Mouse (Mus musculus) heart, embryonic 11.5 days (tissue): ENCODE data around the gene Nf2. TPM values are rescaled to one million over a fixed set of nuclear protein-coding genes. Genes with fewer than 3 reads are reported as not detected.

ENCODE experiments used
- ATAC-seq: fragments of 200-750 bp; cut with Nextera tagmentation; replicated peaks from 2 replicates; pipeline ENCODE4 v1.8.0; 2017; ENCODE audit warnings: moderate library complexity; ENCODE audit not compliant: insufficient number of reproducible peaks, low FRiP score, low TSS enrichment
- H3K27ac ChIP-seq: fragments of 300-500 bp; sonication (generic); 2 replicates; pipeline ENCODE4 v1.5.1; 2014; ENCODE audit warnings: mild to moderate bottlenecking, low read depth, low read length
- H3K27me3 ChIP-seq: fragments of 300-500 bp; sonication (generic); 2 replicates; pipeline ENCODE4 v1.6.1; 2014; ENCODE audit warnings: mild to moderate bottlenecking, low read length, mixed read lengths; ENCODE audit not compliant: control insufficient read depth, insufficient read depth
- H3K36me3 ChIP-seq: fragments of 300-500 bp; sonication (generic); 2 replicates; pipeline ENCODE4 v1.6.1; 2014; ENCODE audit warnings: mild to moderate bottlenecking, low read length, moderate library complexity, mixed read lengths; ENCODE audit not compliant: control insufficient read depth, insufficient read depth
- H3K4me1 ChIP-seq: fragments of 300-500 bp; sonication (generic); 2 replicates; pipeline ENCODE4 v1.6.1; 2014; ENCODE audit warnings: low read length; ENCODE audit not compliant: control insufficient read depth, insufficient read depth
- H3K4me2 ChIP-seq: fragments of 300-500 bp; sonication (generic); 2 replicates; pipeline ENCODE4 v1.6.1; 2014; ENCODE audit warnings: mild to moderate bottlenecking, moderate library complexity
- H3K4me3 ChIP-seq: fragments of 300-500 bp; sonication (generic); 2 replicates; pipeline ENCODE4 v1.5.1; 2014; ENCODE audit warnings: low read depth, low read length
- H3K9ac ChIP-seq: fragments of 300-500 bp; sonication (generic); 2 replicates; pipeline ENCODE4 v1.6.1; 2014; ENCODE audit warnings: mild to moderate bottlenecking, low read depth, low read length, moderate library complexity
- H3K9me3 ChIP-seq: fragments of 300-500 bp; sonication (generic); replicated peaks from 2 replicates; pipeline ENCODE4 v1.6.1; 2016; ENCODE audit warnings: low read length; ENCODE audit not compliant: control insufficient read depth
- WGBS: fragments of 180-500 bp; shearing (Covaris S2); extraction: QIAGEN DNeasy Blood & Tissue Kit; methylation state at CpG from one replicate; pipeline ENCODE4 v1.1.7; 2014; ENCODE audit not compliant: insufficient replicate concordance; 5-methylcytosine and 5-hydroxymethylcytosine counted together
- polyA plus RNA-seq: library from polyadenylated mRNA; unstranded; fragments of >200 nt; fragmentation: Nextera tagmentation; extraction: Ambion mirVana; gene quantifications from 2 replicates; pipeline ENCODE4 v1.2.1, GENCODE M21; 2014

The Nf2 gene
- polyA plus RNA-seq, 1 experiment from 2014 or later: 32.7 TPM

GRCm38 (mm10) chr11:4850404-4850803, 1.1 kb upstream of the Nf2 start:
- no peak overlapping the region for H3K4me2 ChIP-seq
- no peaks in the 10 kb centered on the region for H3K36me3 ChIP-seq
- ATAC-seq: no peak
- H3K4me3 ChIP-seq: no peak overlapping the region
- H3K9me3 ChIP-seq: no peaks in the 10 kb centered on the region
- 88% methylated on average over 2 of the region's 2 CpGs for WGBS
- no peaks in the 10 kb centered on the region for H3K4me1 ChIP-seq
- no peak overlapping the region for H3K27ac ChIP-seq
- no peaks in the 10 kb centered on the region for H3K27me3 ChIP-seq
- no peak overlapping the region for H3K9ac ChIP-seq

- Histone ChIP-seq H3K27me3 (no peaks in the 10 kb centered on the region), H3K9me3 (no peaks in the 10 kb centered on the region), H3K36me3 (no peaks in the 10 kb centered on the region), H3K4me3 (peak overlapping the region; percentile 96), H3K4me2 (peak overlapping the region; percentile 76), H3K27ac (peak overlapping the region; percentile 85), H3K4me1 (no peaks in the 10 kb centered on the region), H3K9ac (peak overlapping the region; percentile 93)
- WGBS: under 1% methylated on average over 50 of the region's 50 CpGs
- ATAC-seq: peak; percentile 11; the same call in 1 of the 2 replicates
Measured at GRCm38 (mm10) chr11:4848483-4849248, 670 bp downstream of the Nf2 start.

DNA sequence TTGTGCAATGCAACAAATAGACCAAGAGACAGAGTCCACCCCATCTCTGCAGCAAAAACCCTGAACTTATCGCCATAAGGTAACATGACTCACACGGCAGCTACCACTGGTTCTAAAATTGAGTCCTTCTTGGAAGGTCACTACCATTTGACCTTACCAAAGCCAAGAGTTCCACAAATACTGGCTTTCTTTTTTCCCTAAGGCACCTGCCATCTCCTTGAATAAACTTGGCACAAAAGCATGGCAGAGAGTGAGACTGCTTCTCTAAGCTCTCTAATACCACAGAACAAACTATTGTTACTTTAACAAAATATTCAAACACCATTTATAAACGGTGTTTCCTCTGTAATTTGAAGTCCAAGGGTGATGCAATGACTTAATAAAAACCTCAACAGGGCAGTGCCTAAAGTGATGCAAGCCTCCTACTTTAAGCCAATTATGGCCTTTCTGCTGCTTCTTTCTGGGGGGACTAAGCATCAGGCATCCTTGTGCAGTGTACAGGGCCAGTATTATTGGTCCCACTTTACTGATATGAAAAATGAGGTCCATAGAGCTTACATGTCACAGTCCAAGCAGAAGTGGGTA, 8.3 kb downstream of the Nf2 start:
- Histone ChIP-seq H3K36me3 (no peaks in the 10 kb centered on the region), H3K4me2 (no peak overlapping the region), H3K27me3 (no peaks in the 10 kb centered on the region), H3K4me1 (no peaks in the 10 kb centered on the region), H3K9me3 (no peaks in the 10 kb centered on the region), H3K9ac (no peak overlapping the region), H3K4me3 (no peak overlapping the region), H3K27ac (no peak overlapping the region)
- no peak for ATAC-seq
- 72% methylated on average over 3 of the region's 3 CpGs for WGBS

GRCm38 (mm10) chr11:4838235-4838634, 11.1 kb downstream of the Nf2 start:
- WGBS: 86% methylated on average over 1 of the region's 1 CpGs
- Histone ChIP-seq H3K36me3 (no peaks in the 10 kb centered on the region), H3K27me3 (no peaks in the 10 kb centered on the region), H3K4me1 (no peaks in the 10 kb centered on the region), H3K4me2 (no peak overlapping the region), H3K9ac (no peak overlapping the region), H3K9me3 (no peaks in the 10 kb centered on the region), H3K27ac (no peak overlapping the region), H3K4me3 (no peak overlapping the region)
- no peak for ATAC-seq

- no peaks in the 10 kb centered on the region for H3K9me3 ChIP-seq
- no peak overlapping the region for H3K4me2 ChIP-seq
- no peaks in the 10 kb centered on the region for H3K4me1 ChIP-seq
- H3K9ac ChIP-seq: no peak overlapping the region
- H3K27ac ChIP-seq: no peak overlapping the region
- no peaks in the 10 kb centered on the region for H3K27me3 ChIP-seq
- 74% methylated on average over 5 of the region's 5 CpGs for WGBS
- no peak for ATAC-seq
- no peak overlapping the region for H3K4me3 ChIP-seq
- H3K36me3 ChIP-seq: no peaks in the 10 kb centered on the region
Measured at GRCm38 (mm10) chr11:4837342-4837741, 12.0 kb downstream of the Nf2 start.

DNA sequence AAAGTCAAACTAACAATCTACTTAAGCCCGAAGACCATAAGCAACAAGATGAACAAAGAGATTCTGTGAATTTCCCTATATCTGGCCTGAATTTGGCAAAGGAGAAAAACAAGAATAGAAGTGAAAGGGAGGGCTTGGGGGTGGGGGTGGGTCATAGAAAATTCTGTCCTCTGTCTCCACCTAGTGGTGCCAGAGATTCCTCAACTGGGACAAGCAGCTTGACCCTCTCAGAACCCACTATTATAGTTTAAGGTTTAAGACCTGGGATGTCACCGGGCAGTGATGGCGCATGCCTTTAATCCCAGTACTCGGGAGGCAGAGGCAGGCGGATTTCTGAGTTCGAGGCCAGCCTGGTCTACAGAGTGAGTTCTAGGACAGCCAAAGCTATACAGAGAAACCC, 12.6 kb downstream of the Nf2 start:
- Histone ChIP-seq H3K9me3 (no peaks in the 10 kb centered on the region), H3K9ac (no peak overlapping the region), H3K4me1 (no peaks in the 10 kb centered on the region), H3K4me3 (no peak overlapping the region), H3K36me3 (no peaks in the 10 kb centered on the region), H3K27me3 (no peaks in the 10 kb centered on the region), H3K4me2 (no peak overlapping the region), H3K27ac (no peak overlapping the region)
- 50% methylated on average over 6 of the region's 6 CpGs for WGBS
- no peak for ATAC-seq

DNA sequence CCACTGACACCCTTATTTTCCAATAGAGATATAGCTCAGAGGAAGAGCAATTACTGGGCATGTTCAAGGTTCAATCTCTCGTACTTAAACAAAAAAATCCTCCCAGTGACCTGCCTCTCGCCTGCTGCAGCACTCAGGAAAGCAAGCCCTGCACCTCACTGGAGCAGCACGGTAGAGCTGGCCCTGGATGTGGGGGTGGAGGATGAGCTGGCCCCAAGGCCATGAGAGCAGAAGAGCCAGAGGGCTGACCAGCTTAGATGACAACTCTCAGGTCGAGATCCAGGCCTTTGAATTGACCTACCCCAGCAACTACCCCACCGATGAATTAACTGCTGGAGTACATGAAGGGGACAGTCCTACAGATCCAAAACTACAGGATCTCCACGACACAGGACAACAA, 13.9 kb downstream of the Nf2 start:
- Histone ChIP-seq H3K4me1 (no peaks in the 10 kb centered on the region), H3K27me3 (no peaks in the 10 kb centered on the region), H3K9me3 (no peaks in the 10 kb centered on the region), H3K27ac (no peak overlapping the region), H3K4me2 (no peak overlapping the region), H3K9ac (no peak overlapping the region), H3K36me3 (no peaks in the 10 kb centered on the region), H3K4me3 (no peak overlapping the region)
- 72% methylated on average over 6 of the region's 6 CpGs for whole genome bisulfite sequencing
- no peak for ATAC-seq

- Histone ChIP-seq H3K4me1 (0 out of 2 replicates have a peak, but pooled peaks cover 3% of the 10 kb centered on the region), H3K4me2 (no peak overlapping the region), H3K9me3 (no peaks in the 10 kb centered on the region), H3K27ac (no peak overlapping the region), H3K9ac (no peak overlapping the region), H3K4me3 (no peak overlapping the region), H3K27me3 (no peaks in the 10 kb centered on the region), H3K36me3 (no peaks in the 10 kb centered on the region)
- 69% methylated on average over 3 of the region's 3 CpGs for WGBS
- no peak for ATAC-seq
Measured at GRCm38 (mm10) chr11:4833295-4833939, 15.9 kb downstream of the Nf2 start.
